Mouse (Mus musculus) bone marrow, adult 2 months (tissue): ENCODE data around the gene Aamp. TPM values are rescaled to one million over a fixed set of nuclear protein-coding genes. Genes with fewer than 3 reads are reported as not detected.
A peak's percentile ranks its signal among the peaks of the same experiment; 100 is the strongest.
"Not testable (repeated sequence)": the region's sequence is repeated elsewhere in the genome, so short reads cannot be mapped to it uniquely, and the experiment has no call there.

Source experiments
- H3K27ac ChIP-seq: fragments of 200-500 bp; 2 replicates; pipeline ENCODE4 v1.5.1; 2012; ENCODE audit warnings: low read depth, mild to moderate bottlenecking, control low read depth, inconsistent platforms, low read length; ENCODE audit not compliant: control insufficient read depth, poor library complexity, insufficient read depth
- H3K4me1 ChIP-seq: fragments of 200-500 bp; 2 replicates; pipeline ENCODE4 v1.6.1; 2011; ENCODE audit warnings: low read length; ENCODE audit not compliant: control insufficient read depth, insufficient read depth
- H3K4me3 ChIP-seq: fragments of 200-500 bp; replicated peaks from 2 replicates; pipeline ENCODE3; 2011; ENCODE audit warnings: mild to moderate bottlenecking, low read depth, low read length, control low read depth; ENCODE audit not compliant: control insufficient read depth
- CTCF ChIP-seq: fragments of 200-500 bp; IDR thresholded peaks from 2 replicates; pipeline ENCODE4 v1.5.1; 2011; ENCODE audit warnings: low read length, control low read depth; ENCODE audit not compliant: control insufficient read depth, insufficient read depth
- POLR2A ChIP-seq: fragments of 200-500 bp; IDR thresholded peaks from 2 replicates; pipeline ENCODE4 v1.6.1; 2011; ENCODE audit warnings: low read depth, mild to moderate bottlenecking, control low read depth, low read length, borderline replicate concordance; ENCODE audit not compliant: control insufficient read depth
- WGBS: fragments of 180-500 bp; shearing (Covaris S2); methylation state at CpG from one replicate; pipeline ENCODE4 v1.1.7; 2018; 5-methylcytosine and 5-hydroxymethylcytosine counted together
- polyA plus RNA-seq: library from polyadenylated mRNA; stranded (reverse); fragments of >200 nt; gene quantifications from 2 replicates; pipeline ENCODE4 v1.2.4, GENCODE M21; 2011; ENCODE audit warnings: low replicate concordance; ENCODE audit not compliant: missing spikeins, insufficient read depth, insufficient read length

Aamp gene
- polyA plus RNA-seq, 1 experiment: 76.6 TPM

GRCm38 (mm10) chr1:74289740-74290139, 5.2 kb upstream of the Aamp start:
- Histone ChIP-seq H3K4me1 (0 out of 2 replicates have a peak, but pooled peaks cover 1% of the 10 kb centered on the region), H3K27ac (no peak overlapping the region), H3K4me3 (no peak overlapping the region)
- 75% methylated on average over 2 of the region's 2 CpGs for WGBS
- TF ChIP-seq CTCF (no peak), POLR2A (no peak)

- no peak for TF ChIP-seq POLR2A
- no peak for TF ChIP-seq CTCF
- no peak overlapping the region for H3K4me3 ChIP-seq
- no peak overlapping the region for H3K27ac ChIP-seq
- 86% methylated on average over 9 of the region's 9 CpGs for WGBS
- 0 out of 2 replicates have a peak, but pooled peaks cover 1% of the 10 kb centered on the region for H3K4me1 ChIP-seq
Observed at GRCm38 (mm10) chr1:74289248-74289647, 4.7 kb upstream of the Aamp start.

GRCm38 (mm10) chr1:74288327-74288726, 3.8 kb upstream of the Aamp start:
- Histone ChIP-seq H3K27ac (no peak overlapping the region), H3K4me1 (0 out of 2 replicates have a peak, but pooled peaks cover 1% of the 10 kb centered on the region), H3K4me3 (no peak overlapping the region)
- WGBS: 80% methylated on average over 4 of the region's 4 CpGs
- TF ChIP-seq POLR2A: no peak
- TF ChIP-seq CTCF: no peak

GRCm38 (mm10) chr1:74286869-74287607, 2.5 kb upstream of the Aamp start:
- WGBS: 56% methylated on average over 15 of the region's 17 CpGs
- H3K4me1 ChIP-seq, H3K4me3 ChIP-seq, H3K27ac ChIP-seq: not testable (repeated sequence)

- 0 out of 2 replicates have a peak, but pooled peaks cover 1% of the 10 kb centered on the region for H3K4me1 ChIP-seq
- H3K27ac ChIP-seq: no peak overlapping the region
- H3K4me3 ChIP-seq: peak overlapping the region; percentile 74
- no peak for TF ChIP-seq CTCF
- no peak for TF ChIP-seq POLR2A
- 5% methylated on average over 23 of the region's 23 CpGs for WGBS
Observed at GRCm38 (mm10) chr1:74285212-74286010, 873 bp upstream of the Aamp start.

GRCm38 (mm10) chr1:74283686-74284463, 663 bp downstream of the Aamp start:
- Histone ChIP-seq H3K4me1 (0 out of 2 replicates have a peak, but pooled peaks cover 1% of the 10 kb centered on the region), H3K4me3 (peak overlapping the region; percentile 81), H3K27ac (peak overlapping the region; percentile 72)
- TF ChIP-seq POLR2A (no peak), CTCF (no peak)
- 6% methylated on average over 15 of the region's 15 CpGs for WGBS

- 0 out of 2 replicates have a peak, but pooled peaks cover 1% of the 10 kb centered on the region for H3K4me1 ChIP-seq
- TF ChIP-seq POLR2A (no peak), CTCF (no peak)
- no peak overlapping the region for H3K4me3 ChIP-seq
- 83% methylated on average over 10 of the region's 10 CpGs for WGBS
- H3K27ac ChIP-seq: no peak overlapping the region
Observed at GRCm38 (mm10) chr1:74282896-74283625, 1.5 kb downstream of the Aamp start.
